13 mouse cellular contexts compared by ENCODE assay signal in genomic region chr9:86160316-86160715, GRCm38 (mm10).
"Had no signal": no experiment of that assay in that cellular context is flagged by ENCODE, and none has a peak within 500 bp of the region (broad histone marks: within the 10 kb centered on the region; RNA-seq: fewer than 3 reads in every experiment).

No protein-coding gene starts in this region.

- H3K4me2 ChIP-seq: liver, embryonic 13.5 days; midbrain, embryonic 11.5 days had no signal

- H3K9me3 ChIP-seq: liver, embryonic 13.5 days had no signal

- DNase-seq: kidney, adult 18-20 months; kidney, adult 9 months; kidney, postnatal 14 days; kidney, postnatal 4 days; layer of hippocampus, postnatal 36 days; liver, embryonic 13.5 days; lung, adult 2 months; lung, postnatal 14 days; lung, postnatal 4 days; midbrain, embryonic 14.5 days; thymus, postnatal 25 days had no signal

- H3K4me3 ChIP-seq: liver, embryonic 13.5 days had no signal

- H3K27ac ChIP-seq: liver, embryonic 13.5 days; stomach, postnatal 0 days had no signal

- H3K36me3 ChIP-seq: liver, embryonic 13.5 days had no signal

- H3K4me1 ChIP-seq: liver, embryonic 13.5 days had no signal

- H3K27me3 ChIP-seq: liver, embryonic 13.5 days had no signal

- H3K9ac ChIP-seq: liver, embryonic 13.5 days had no signal
